Mouse (Mus musculus): Measurements from ENCODE around the gene Foxp1.

GRCm38 (mm10) chr6:99523679-99524370, 1.3 kb upstream of the Foxp1 start:
- TF ChIP-seq CTCF (IDR thresholded peaks at IDR 0.05; ENCODE audit: extremely low read depth, insufficient read depth, insufficient read length, insufficient replicate concordance), result no peak
- TF ChIP-seq POLR2A (IDR thresholded peaks at IDR 0.05; ENCODE audit: low read depth, low read length), result no peak
